Mouse (Mus musculus): Measurements from ENCODE around the gene Shank3.

The Shank3 gene

GRCm38 (mm10) chr15:89557179-89557995, 58.0 kb downstream of the Shank3 start:
- DNase-seq (ENCODE audit: low spot score) = no peak

- no peak for DNase-seq (ENCODE audit: low spot score)
These were observed 58.6 kb downstream of the Shank3 start for GRCm38 (mm10) chr15:89557996-89558390.

- no peak for DNase-seq (ENCODE audit: low spot score)
These were observed 59.8 kb downstream of the Shank3 start for GRCm38 (mm10) chr15:89559202-89559731.

- DNase-seq (ENCODE audit: low spot score) = no peak
These were observed 68.7 kb downstream of the Shank3 start, which contains the start of gene Acr for GRCm38 (mm10) chr15:89568114-89568513. TSS of gene Acr (plus strand) at chr15:89568326.

GRCm38 (mm10) chr15:89572147-89572546, 72.7 kb downstream of the Shank3 start:
- no peak for DNase-seq (ENCODE audit: low spot score)

- no peak for DNase-seq (ENCODE audit: low spot score)
These were observed 83.1 kb downstream of the Shank3 start for GRCm38 (mm10) chr15:89582494-89582893.

- DNase-seq (ENCODE audit: low spot score) = no peak
These were observed 85.7 kb downstream of the Shank3 start for GRCm38 (mm10) chr15:89585101-89585500.

- DNase-seq (ENCODE audit: low spot score) = no peak
These were observed 86.2 kb downstream of the Shank3 start for GRCm38 (mm10) chr15:89585631-89586030.

GRCm38 (mm10) chr15:89589146-89589545, 89.7 kb downstream of the Shank3 start:
- no peak for DNase-seq (ENCODE audit: low spot score)

GRCm38 (mm10) chr15:89591317-89591716, 91.9 kb downstream of the Shank3 start:
- no peak for DNase-seq (ENCODE audit: low spot score)

- DNase-seq (ENCODE audit: low spot score) = peak; percentile 89
These were observed 92.5 kb downstream of the Shank3 start, which contains the start of gene Rabl2 for GRCm38 (mm10) chr15:89591723-89592455. TSS of gene Rabl2 (minus strand) at chr15:89591923.

GRCm38 (mm10) chr15:89592548-89592947, 93.1 kb downstream of the Shank3 start:
- DNase-seq (ENCODE audit: low spot score) = no peak

GRCm38 (mm10) chr15:89605822-89606570, 106.6 kb downstream of the Shank3 start:
- DNase-seq (ENCODE audit: low spot score) = no peak

GRCm38 (mm10) chr15:89607480-89607879, 108.1 kb downstream of the Shank3 start:
- no peak for DNase-seq (ENCODE audit: low spot score)

GRCm38 (mm10) chr15:89607888-89608287, 108.5 kb downstream of the Shank3 start:
- no peak for DNase-seq (ENCODE audit: low spot score)

Measured in testis, postnatal 14 days (tissue).